Mouse (Mus musculus): ENCODE measurements around the gene Gm3676.
"Not testable (repeated sequence)": the region's sequence is repeated elsewhere in the genome, so short reads cannot be mapped to it uniquely, and the experiment has no call there.

Gene Gm3676

GRCm38 (mm10) chr14:41646387-41646786 is at the start of gene Gm3676:
TSS of gene Gm3676 (minus strand) at chr14:41646487.
- not testable (repeated sequence) for DNase-seq (ENCODE audit: low read depth)

GRCm38 (mm10) chr14:41648176-41648575 is 1.9 kb upstream of the Gm3676 start:
- not testable (repeated sequence) for DNase-seq (ENCODE audit: low read depth)

GRCm38 (mm10) chr14:41630144-41630543 is 16.1 kb downstream of the Gm3676 start:
- not testable (repeated sequence) for DNase-seq (ENCODE audit: low read depth)

- DNase-seq (ENCODE audit: low read depth): not testable (repeated sequence)
Observed at GRCm38 (mm10) chr14:41624512-41624911, 21.8 kb downstream of the Gm3676 start, which contains the start of gene Gm3072. TSS of gene Gm3072 (minus strand) at chr14:41624612.

GRCm38 (mm10) chr14:41622535-41622934 is 23.8 kb downstream of the Gm3676 start:
- DNase-seq (ENCODE audit: low read depth): not testable (repeated sequence)

- not testable (repeated sequence) for DNase-seq (ENCODE audit: low read depth)
Observed at GRCm38 (mm10) chr14:41610690-41611089, 35.6 kb downstream of the Gm3676 start.

- not testable (repeated sequence) for DNase-seq (ENCODE audit: low read depth)
Observed at GRCm38 (mm10) chr14:41600935-41601334, 45.4 kb downstream of the Gm3676 start.
